Mouse (Mus musculus) adrenal gland, postnatal 14 days (tissue): Measurements from ENCODE around the gene Bcl9l. TPM values are rescaled to one million over a fixed set of nuclear protein-coding genes. Genes with fewer than 3 reads are reported as not detected.
A peak's percentile ranks its signal among the peaks of the same experiment; 100 is the strongest.

Source experiments
- DNase-seq: peaks from one replicate; pipeline ENCODE4 v3.0.0; 2021; ENCODE audit warnings: mixed read lengths
- total RNA-seq: library from RNA; stranded (reverse); gene quantifications from 2 replicates; pipeline ENCODE4 v1.2.3, GENCODE M21; 2021

The Bcl9l gene
- total RNA-seq, 1 experiment from 2014 or later = 61.7 TPM

- DNase-seq = peak; percentile 86
Observed at GRCm38 (mm10) chr9:44483510-44484044, 952 bp downstream of the Bcl9l start.

GRCm38 (mm10) chr9:44484311-44485104 is 1.9 kb downstream of the Bcl9l start:
- DNase-seq = peak; percentile 30

- peak; percentile 14 for DNase-seq
Observed at GRCm38 (mm10) chr9:44485105-44485515, 2.5 kb downstream of the Bcl9l start.

- peak; percentile 73 for DNase-seq
Observed at GRCm38 (mm10) chr9:44485516-44486161, 3.0 kb downstream of the Bcl9l start.

GRCm38 (mm10) chr9:44486335-44486734 is 3.7 kb downstream of the Bcl9l start:
- DNase-seq = peak; percentile 88

- DNase-seq = peak; percentile 76
Observed at GRCm38 (mm10) chr9:44486741-44487421, 4.3 kb downstream of the Bcl9l start.

- DNase-seq = peak; percentile 93
Observed at GRCm38 (mm10) chr9:44487441-44487840, 4.8 kb downstream of the Bcl9l start.

- DNase-seq = peak; percentile 76
Observed at GRCm38 (mm10) chr9:44488416-44488815, 5.8 kb downstream of the Bcl9l start.

- DNase-seq = peak; percentile 88
Observed at GRCm38 (mm10) chr9:44488855-44489381, 6.3 kb downstream of the Bcl9l start.

GRCm38 (mm10) chr9:44489651-44490085 is 7.0 kb downstream of the Bcl9l start:
- DNase-seq = peak; percentile 60

- DNase-seq = peak; percentile 65
Observed at GRCm38 (mm10) chr9:44490086-44490967, 7.7 kb downstream of the Bcl9l start.

- peak; percentile 51 for DNase-seq
Observed at GRCm38 (mm10) chr9:44491351-44491750, 8.7 kb downstream of the Bcl9l start.

- peak; percentile 20 for DNase-seq
Observed at GRCm38 (mm10) chr9:44492631-44493461, 10.2 kb downstream of the Bcl9l start.

- peak; percentile 72 for DNase-seq
Observed at GRCm38 (mm10) chr9:44494261-44494862, 11.7 kb downstream of the Bcl9l start.

- DNase-seq = peak; percentile 47
Observed at GRCm38 (mm10) chr9:44494863-44495809, 12.5 kb downstream of the Bcl9l start.

- no peak for DNase-seq
Observed at GRCm38 (mm10) chr9:44495810-44496344, 13.3 kb downstream of the Bcl9l start.

GRCm38 (mm10) chr9:44496803-44497461 is 14.3 kb downstream of the Bcl9l start:
- DNase-seq = peak; percentile 24
